Mouse (Mus musculus) C2C12 (cell line): Measurements from ENCODE around the gene Dynll2.

Source experiments
- CEBPB ChIP-seq: IDR thresholded peaks from one replicate; pipeline ENCODE4 v1.6.1; 2011; ENCODE audit warnings: low read depth, mild to moderate bottlenecking, control low read depth, moderate library complexity
- CTCF ChIP-seq: IDR thresholded peaks from one replicate; pipeline ENCODE4 v1.5.1; 2011; ENCODE audit not compliant: control insufficient read depth, insufficient read depth, insufficient read length
- MAX ChIP-seq: IDR thresholded peaks from one replicate; pipeline ENCODE4 v1.6.1; 2011; ENCODE audit warnings: mild to moderate bottlenecking, control low read depth
- MYOG ChIP-seq: IDR thresholded peaks from one replicate; pipeline ENCODE4 v1.6.1; 2011; ENCODE audit not compliant: control insufficient read depth, insufficient read length; ENCODE audit errors: extremely low read depth
- USF1 ChIP-seq: IDR thresholded peaks from one replicate; pipeline ENCODE4 v1.6.1; 2011; ENCODE audit warnings: low read depth, mild to moderate bottlenecking, control low read depth, moderate library complexity

- TF ChIP-seq CTCF (no peak), CEBPB (no peak), MAX (no peak), MYOG (no peak), USF1 (no peak)
Measured at GRCm38 (mm10) chr11:87949990-87950389, 37.3 kb downstream of the Dynll2 start.
